Mouse (Mus musculus) embryonic facial prominence, embryonic 15.5 days (tissue): ENCODE data around the gene Klhl26. TPM values are rescaled to one million over a fixed set of nuclear protein-coding genes. Genes with fewer than 3 reads are reported as not detected.

Experiments
- ATAC-seq: fragments of 200-750 bp; cut with Nextera tagmentation; 2 replicates; pipeline ENCODE4 v1.8.0; 2017; ENCODE audit warnings: low read depth, moderate TSS enrichment; ENCODE audit not compliant: insufficient number of reproducible peaks, low FRiP score, low TSS enrichment
- H3K27ac ChIP-seq: fragments of 300-500 bp; sonication (generic); replicated peaks from 2 replicates; pipeline ENCODE4 v1.5.1; 2015; ENCODE audit warnings: mild to moderate bottlenecking, inconsistent platforms
- H3K27me3 ChIP-seq: fragments of 300-500 bp; sonication (generic); 2 replicates; pipeline ENCODE4 v1.6.1; 2015; ENCODE audit warnings: inconsistent platforms
- H3K36me3 ChIP-seq: fragments of 300-500 bp; sonication (generic); 2 replicates; pipeline ENCODE4 v1.6.1; 2015; ENCODE audit warnings: mild to moderate bottlenecking, inconsistent platforms
- H3K4me1 ChIP-seq: fragments of 300-500 bp; sonication (generic); 2 replicates; pipeline ENCODE4 v1.6.1; 2015; ENCODE audit warnings: inconsistent platforms
- H3K4me2 ChIP-seq: fragments of 300-500 bp; sonication (generic); replicated peaks from 2 replicates; pipeline ENCODE4 v1.6.1; 2015; ENCODE audit warnings: mild to moderate bottlenecking, inconsistent platforms
- H3K4me3 ChIP-seq: fragments of 300-500 bp; sonication (generic); replicated peaks from 2 replicates; pipeline ENCODE4 v1.5.1; 2015; ENCODE audit warnings: mild to moderate bottlenecking, inconsistent platforms
- H3K9ac ChIP-seq: fragments of 300-500 bp; sonication (generic); 2 replicates; pipeline ENCODE4 v1.6.1; 2015; ENCODE audit warnings: inconsistent platforms
- H3K9me3 ChIP-seq: fragments of 300-500 bp; sonication (generic); replicated peaks from 2 replicates; pipeline ENCODE4 v1.6.1; 2016; ENCODE audit warnings: inconsistent platforms
- WGBS: fragments of 180-500 bp; shearing (Covaris S2); methylation state at CpG from one replicate; pipeline ENCODE4 v1.1.7; 2015; 5-methylcytosine and 5-hydroxymethylcytosine counted together
- polyA plus RNA-seq: library from polyadenylated mRNA; unstranded; fragments of >200 nt; fragmentation: Nextera tagmentation; extraction: Ambion mirVana; gene quantifications from 2 replicates; pipeline ENCODE4 v1.2.1, GENCODE M21; 2015

The Klhl26 gene
- polyA plus RNA-seq, 1 experiment from 2014 or later: 28.1 TPM

DNA sequence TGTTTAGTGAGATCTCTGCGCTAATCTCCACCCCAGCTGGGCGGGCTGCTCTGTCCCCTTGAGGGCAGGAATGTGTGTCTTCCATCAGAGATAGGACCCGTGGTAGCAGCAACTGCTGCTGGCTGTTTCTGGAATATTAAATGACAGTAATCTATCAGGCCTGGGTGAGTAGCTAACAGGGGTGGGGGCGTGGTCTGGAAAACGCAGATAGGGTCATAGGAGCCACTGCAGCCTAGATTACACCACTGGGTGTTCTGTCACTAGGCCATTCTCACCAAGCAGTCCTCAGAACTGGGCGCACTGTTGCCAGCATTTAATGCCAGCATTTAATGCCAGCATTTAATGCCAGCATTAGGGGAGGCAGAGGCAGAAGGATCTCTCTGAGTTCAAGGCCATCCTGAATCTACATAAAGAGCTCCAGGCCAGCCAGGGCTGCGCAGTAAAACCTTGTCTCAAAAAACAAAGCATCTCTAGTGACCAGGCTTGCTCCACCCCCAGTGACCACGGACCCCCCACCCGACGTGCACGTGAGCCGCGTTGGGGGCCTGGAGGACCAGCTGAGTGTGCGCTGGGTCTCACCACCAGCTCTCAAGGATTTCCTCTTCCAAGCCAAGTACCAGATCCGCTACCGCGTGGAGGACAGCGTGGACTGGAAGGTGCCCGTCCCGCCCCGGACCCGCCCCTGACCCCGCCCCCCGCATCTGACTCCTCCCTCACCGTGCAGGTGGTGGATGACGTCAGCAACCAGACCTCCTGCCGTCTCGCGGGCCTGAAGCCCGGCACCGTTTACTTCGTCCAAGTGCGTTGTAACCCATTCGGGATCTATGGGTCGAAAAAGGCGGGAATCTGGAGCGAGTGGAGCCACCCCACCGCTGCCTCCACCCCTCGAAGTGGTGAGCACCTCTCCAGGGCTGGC, 23.9 kb upstream of the Klhl26 start:
- peak overlapping the region; percentile 7; the same call in 1 of the 2 replicates for H3K4me3 ChIP-seq

DNA sequence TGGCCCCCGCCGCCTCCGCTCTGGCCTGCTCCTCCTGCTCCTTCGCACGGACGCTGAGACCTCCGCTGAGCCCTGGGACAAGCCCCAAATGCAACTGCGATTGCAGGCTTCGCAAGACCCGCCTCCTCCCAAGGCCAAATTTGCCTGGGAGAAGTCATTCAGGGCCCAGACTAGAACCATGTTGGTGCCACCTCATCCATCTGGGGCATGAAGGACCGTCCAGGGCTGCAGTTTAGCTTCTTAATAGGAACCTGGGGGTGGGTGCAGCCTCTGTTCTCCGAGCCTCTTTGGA, 18.9 kb upstream of the Klhl26 start:
- no peak for ATAC-seq
- Histone ChIP-seq H3K36me3 (no peaks in the 10 kb centered on the region), H3K27ac (peak overlapping the region; percentile 85), H3K4me1 (peaks cover 80% of the 10 kb centered on the region), H3K9ac (0 out of 2 replicates have a peak overlapping the region, but pooled peaks have one; percentile 53), H3K9me3 (no peaks in the 10 kb centered on the region), H3K27me3 (peaks cover 73% of the 10 kb centered on the region), H3K4me3 (peak overlapping the region; percentile 52), H3K4me2 (peak overlapping the region; percentile 88)
- 10% methylated on average over 12 of the region's 12 CpGs for WGBS

More for the DNA sequence above, 23.9 kb upstream of the Klhl26 start:
- H3K9me3 ChIP-seq: no peaks in the 10 kb centered on the region
- WGBS: 15% methylated on average over 39 of the region's 39 CpGs
- peak overlapping the region; percentile 36 for H3K4me2 ChIP-seq
- no peak overlapping the region for H3K9ac ChIP-seq
- peaks cover 6% of the 10 kb centered on the region; the same call in 1 of the 2 replicates for H3K36me3 ChIP-seq
- ATAC-seq: no peak
- H3K4me1 ChIP-seq: peaks cover 80% of the 10 kb centered on the region
- no peak overlapping the region for H3K27ac ChIP-seq
- H3K27me3 ChIP-seq: peaks cover 46% of the 10 kb centered on the region

DNA sequence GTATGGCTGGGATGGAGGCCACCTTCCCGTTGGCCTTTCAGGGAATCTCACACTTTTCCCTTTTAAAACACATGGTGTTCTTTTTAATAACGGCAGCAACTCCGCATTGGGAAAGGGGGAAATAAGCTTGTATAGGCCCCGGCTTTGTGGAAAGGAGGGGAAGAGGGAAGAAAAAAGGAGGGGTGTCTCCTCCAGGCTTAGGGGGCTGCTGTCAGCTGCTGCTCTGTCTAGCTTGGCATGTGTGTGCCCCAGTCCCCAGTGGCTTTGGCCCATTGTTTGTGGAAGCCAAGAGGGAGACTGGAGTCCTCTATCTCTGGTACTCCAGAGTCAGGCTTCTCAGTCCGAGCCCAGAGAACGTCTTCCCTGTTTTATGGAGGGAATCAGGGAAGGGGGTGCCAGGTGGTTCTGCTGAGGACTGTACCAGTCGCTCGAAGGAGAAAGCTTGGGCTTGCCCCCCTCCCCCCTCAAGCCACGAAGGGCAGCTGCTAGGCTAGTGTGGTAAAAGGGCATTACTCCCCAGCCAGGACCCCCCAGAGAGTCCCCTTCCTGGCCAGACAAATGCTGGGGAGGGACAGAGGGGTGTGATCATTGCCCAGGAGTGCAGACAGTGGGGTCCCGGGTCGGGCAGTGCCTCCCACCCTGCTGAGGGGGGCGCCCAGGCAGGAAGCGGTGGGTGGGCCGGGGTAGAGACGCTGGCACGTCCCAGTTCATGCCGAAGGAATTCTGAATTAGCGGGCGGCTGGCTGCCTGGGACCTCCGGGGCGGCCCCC, 18.4 kb upstream of the Klhl26 start:
- peaks cover 75% of the 10 kb centered on the region for H3K27me3 ChIP-seq
- H3K4me1 ChIP-seq: peaks cover 80% of the 10 kb centered on the region
- peak overlapping the region; percentile 52 for H3K4me3 ChIP-seq
- H3K4me2 ChIP-seq: peak overlapping the region; percentile 88
- no peaks in the 10 kb centered on the region for H3K9me3 ChIP-seq
- 4% methylated on average over 18 of the region's 21 CpGs for WGBS
- no peaks in the 10 kb centered on the region for H3K36me3 ChIP-seq
- peak overlapping the region; percentile 85 for H3K27ac ChIP-seq
- H3K9ac ChIP-seq: peak overlapping the region; percentile 53; the same call in 1 of the 2 replicates
- peak; percentile 43; the same call in 1 of the 2 replicates for ATAC-seq

DNA sequence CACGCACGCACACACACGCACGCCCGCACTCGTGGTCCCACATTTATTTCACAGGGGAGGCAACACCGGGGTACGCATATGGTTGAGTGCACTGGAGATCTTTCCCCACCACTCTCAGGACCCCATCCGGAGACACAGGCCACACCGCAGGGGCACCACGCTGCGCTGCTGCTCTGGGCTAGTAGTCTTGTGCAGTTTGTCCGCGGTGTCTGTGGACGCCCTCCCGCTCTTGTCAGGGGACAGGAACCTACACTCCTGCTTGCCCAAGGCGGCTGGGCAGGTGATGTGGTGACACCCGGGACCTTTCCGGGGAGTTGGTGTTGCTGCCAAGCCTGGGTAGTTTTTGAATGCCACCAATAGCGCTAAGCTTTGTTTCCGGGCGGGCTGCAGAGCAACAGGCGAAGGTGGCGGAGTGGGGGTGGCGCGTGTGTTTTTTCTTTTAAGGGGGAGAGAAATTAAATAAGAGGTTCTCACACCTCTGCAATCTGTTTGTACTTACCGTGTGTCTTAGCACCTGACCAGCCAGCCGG, 17.7 kb upstream of the Klhl26 start:
- Histone ChIP-seq H3K4me2 (peak overlapping the region; percentile 88), H3K27me3 (peaks cover 75% of the 10 kb centered on the region), H3K9ac (peak overlapping the region; percentile 53), H3K4me1 (peaks cover 80% of the 10 kb centered on the region), H3K4me3 (peak overlapping the region; percentile 52), H3K27ac (peak overlapping the region; percentile 85), H3K36me3 (no peaks in the 10 kb centered on the region), H3K9me3 (no peaks in the 10 kb centered on the region)
- ATAC-seq: no peak
- 5% methylated on average over 28 of the region's 28 CpGs for WGBS

DNA sequence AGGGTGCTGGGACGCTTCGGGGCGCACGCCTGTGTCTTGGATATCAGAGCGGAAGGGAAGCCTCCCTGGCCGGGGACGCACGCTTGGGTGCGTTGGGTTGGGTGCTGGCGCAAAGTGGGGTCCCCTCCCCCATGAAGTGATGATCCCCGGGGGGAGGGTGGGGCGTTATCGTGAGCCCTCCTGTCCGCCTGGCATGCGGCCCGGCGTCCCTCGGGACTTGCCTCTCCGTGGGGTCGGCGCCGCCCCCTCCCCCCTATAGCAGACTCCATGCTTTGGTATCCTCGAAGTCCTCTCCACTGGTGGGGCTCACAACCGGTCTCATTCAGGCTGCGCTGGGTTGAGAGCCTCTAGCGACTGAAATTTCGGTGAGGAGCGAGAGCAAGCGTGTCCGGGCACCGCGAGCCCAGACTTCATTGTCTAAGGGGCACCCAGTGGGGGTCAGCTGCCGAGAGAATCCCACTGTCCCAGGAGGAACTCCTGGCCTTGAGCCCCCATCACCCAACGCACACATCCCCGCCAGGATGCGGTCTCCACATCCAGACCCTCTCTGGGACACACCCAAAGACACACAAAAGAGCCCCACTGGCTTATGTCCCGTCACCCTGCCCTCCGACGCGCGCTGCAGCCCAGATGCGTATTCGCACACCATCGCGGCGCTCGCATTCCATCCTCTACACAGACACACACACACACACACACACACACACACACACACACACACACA, 17.1 kb upstream of the Klhl26 start:
- peaks cover 81% of the 10 kb centered on the region for H3K27me3 ChIP-seq
- peak overlapping the region; percentile 53 for H3K9ac ChIP-seq
- H3K36me3 ChIP-seq: no peaks in the 10 kb centered on the region
- peak overlapping the region; percentile 88 for H3K4me2 ChIP-seq
- peaks cover 85% of the 10 kb centered on the region for H3K4me1 ChIP-seq
- peak overlapping the region; percentile 52 for H3K4me3 ChIP-seq
- WGBS: under 1% methylated on average over 47 of the region's 47 CpGs
- ATAC-seq: no peak
- peak overlapping the region; percentile 85 for H3K27ac ChIP-seq
- H3K9me3 ChIP-seq: no peaks in the 10 kb centered on the region

DNA sequence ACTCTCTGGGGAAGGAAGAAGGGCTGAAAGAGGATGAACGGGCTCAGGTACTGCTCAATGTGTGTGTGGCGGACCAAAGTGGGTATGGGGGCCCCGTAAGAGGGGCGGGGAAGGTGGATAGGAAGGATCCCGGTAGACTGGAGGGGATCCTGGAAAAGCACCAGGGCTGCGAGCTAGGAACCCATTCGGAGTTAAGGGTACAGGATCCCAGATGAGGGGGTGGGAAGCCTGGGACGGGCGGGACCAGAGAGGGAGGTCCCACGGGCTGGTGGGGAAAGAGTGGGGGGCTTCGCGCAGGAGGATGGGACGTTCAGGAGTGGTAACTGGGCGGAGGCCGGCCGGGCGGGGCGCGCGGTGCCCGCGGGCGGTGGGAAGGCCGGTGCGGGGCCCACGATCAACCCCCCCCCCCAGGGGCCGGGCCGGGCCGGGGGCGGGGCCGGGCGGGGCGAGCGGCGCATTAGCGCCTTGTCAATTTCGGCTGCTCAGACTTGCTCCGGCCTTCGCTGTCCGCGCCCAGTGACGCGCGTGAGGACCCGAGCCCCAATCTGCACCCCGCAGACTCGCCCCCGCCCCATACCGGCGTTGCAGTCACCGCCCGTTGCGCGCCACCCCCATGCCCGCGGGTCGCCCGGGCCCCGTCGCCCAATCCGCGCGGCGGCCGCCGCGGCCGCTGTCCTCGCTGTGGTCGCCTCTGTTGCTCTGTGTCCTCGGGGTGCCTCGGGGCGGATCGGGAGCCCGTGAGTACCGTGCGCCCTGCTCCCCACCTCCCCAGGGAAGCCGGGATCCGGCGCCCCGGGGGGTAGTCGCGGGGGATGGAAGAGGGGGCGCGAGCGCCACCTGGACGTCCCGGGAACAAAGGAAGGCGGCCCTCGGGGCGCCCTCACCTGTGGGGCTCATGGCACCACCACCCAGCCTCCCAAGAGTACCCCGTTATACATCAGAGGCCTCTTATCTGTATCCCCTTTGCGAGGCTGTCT, 16.2 kb upstream of the Klhl26 start, which contains the start of gene Crlf1:
Gene Crlf1, plus strand, starts transcription at position 495 of the 977 bp plus-strand sequence.
- Histone ChIP-seq H3K27ac (peak within 1 kb of the TSS; percentile 85), H3K27me3 (peaks cover 85% of the 10 kb centered on the region), H3K36me3 (no peaks in the 10 kb centered on the region), H3K9me3 (no peaks in the 10 kb centered on the region), H3K4me3 (peak within 1 kb of the TSS; percentile 52), H3K4me2 (peak within 1 kb of the TSS; percentile 88), H3K4me1 (peaks cover 89% of the 10 kb centered on the region), H3K9ac (peak within 1 kb of the TSS; percentile 53)
- ATAC-seq: peak; percentile 43; the same call in 1 of the 2 replicates
- under 1% methylated on average over 85 of the region's 93 CpGs for WGBS

DNA sequence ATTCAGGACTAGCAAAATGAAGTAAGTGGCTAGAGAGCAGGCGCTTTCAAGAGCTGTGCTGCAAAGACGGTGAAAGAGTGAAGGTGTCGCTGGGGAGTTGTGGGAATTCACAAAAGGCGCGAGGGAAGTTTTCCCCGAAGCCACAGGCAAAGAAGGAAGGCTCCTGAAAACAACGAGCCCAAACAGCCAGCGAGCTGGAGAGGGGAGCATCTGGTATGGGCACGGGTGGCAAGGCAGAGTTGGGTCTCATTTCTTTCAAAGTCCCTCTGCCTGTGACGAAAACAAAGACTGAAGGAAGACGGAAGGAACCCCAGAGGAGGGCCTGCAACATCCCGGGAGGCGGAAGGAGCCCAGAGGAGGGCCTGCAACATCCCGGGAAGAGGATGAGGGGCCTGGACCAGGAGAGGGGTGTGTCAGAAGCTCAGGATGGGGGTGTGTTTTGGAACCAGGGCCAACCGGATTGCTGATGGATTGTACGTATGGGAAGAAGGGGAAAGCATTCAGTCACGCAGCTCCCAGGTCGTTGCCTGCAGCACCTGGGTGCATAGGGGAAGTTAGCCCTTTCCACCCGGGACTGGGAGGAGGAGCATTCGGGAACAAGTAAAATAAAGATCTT, 14.2 kb upstream of the Klhl26 start:
- 0 out of 2 replicates have a peak overlapping the region, but pooled peaks have one; percentile 7 for H3K4me3 ChIP-seq
- peaks cover 89% of the 10 kb centered on the region for H3K4me1 ChIP-seq

DNA sequence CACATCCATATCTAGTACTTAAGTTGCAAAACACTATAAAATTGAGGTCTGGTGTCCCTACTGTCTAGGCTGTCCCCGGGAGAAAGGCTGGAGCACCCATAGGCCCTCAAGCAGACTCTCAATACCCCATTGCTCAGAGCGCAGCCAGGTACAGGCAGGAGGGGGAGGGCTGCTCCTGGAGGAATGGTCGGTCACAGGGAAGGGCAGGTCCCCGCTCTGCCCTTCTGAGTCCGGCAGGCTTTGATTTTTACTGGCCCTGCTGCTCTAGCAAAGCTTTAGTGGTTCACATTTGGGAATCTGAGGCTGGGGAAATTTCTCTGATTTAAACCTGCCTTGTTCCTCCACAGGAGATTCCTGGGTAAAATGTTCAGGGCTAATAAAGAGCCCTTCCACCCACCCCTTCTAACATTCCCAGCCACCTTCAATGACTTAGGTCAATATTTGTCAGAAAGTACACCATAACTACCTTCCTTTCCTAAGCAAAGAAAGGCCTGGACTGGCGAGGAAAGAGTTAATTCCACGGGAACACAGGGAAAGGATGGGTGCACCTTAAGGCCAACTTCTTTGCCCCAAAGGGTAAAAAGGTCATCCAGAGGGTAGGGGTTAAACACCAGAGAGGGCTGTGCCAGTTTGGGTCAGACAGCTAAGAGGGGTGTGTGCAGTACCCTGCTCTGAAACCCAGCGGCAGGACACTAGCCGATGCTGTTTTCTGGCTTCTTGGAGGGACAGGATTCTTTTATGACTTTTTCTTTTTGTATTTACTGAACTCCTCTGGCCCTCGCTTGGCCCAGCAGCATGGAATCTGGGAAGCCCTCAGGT, 13.5 kb upstream of the Klhl26 start:
- H3K9ac ChIP-seq: no peak overlapping the region
- ATAC-seq: no peak
- H3K4me2 ChIP-seq: peak overlapping the region; percentile 88
- peaks cover 92% of the 10 kb centered on the region for H3K27me3 ChIP-seq
- peak overlapping the region; percentile 36; the same call in 1 of the 2 replicates for H3K4me3 ChIP-seq
- H3K4me1 ChIP-seq: peaks cover 81% of the 10 kb centered on the region
- H3K27ac ChIP-seq: peak overlapping the region; percentile 51
- no peaks in the 10 kb centered on the region for H3K36me3 ChIP-seq
- H3K9me3 ChIP-seq: no peaks in the 10 kb centered on the region
- 31% methylated on average over 10 of the region's 10 CpGs for WGBS

More for the DNA sequence above, 14.2 kb upstream of the Klhl26 start:
- Histone ChIP-seq H3K9ac (no peak overlapping the region), H3K36me3 (no peaks in the 10 kb centered on the region), H3K27me3 (peaks cover 93% of the 10 kb centered on the region), H3K4me2 (peak overlapping the region; percentile 88), H3K27ac (peak overlapping the region; percentile 51), H3K9me3 (no peaks in the 10 kb centered on the region)
- ATAC-seq: no peak
- 7% methylated on average over 20 of the region's 20 CpGs for WGBS

DNA sequence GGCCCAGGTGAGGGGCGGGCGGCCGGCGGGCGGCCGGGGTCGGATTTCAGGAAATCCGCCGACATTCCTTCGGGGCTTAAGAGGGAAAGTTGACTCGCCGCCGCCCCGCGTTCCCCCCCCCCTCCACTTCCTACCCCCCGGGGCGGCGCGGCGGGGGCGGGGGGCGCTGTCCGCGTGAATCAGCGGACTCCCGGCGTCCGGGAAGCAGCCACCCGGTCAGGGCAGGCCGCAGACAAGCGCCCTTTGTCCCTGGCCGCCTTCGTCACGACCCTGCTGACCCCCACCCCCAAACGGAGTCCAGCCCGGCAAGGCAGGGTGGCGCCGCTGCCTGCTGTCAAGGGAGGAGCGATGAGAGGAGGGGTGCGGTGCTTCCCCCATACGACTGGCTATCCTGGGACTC, 12.8 kb upstream of the Klhl26 start:
- Histone ChIP-seq H3K4me2 (peak overlapping the region; percentile 65), H3K36me3 (no peaks in the 10 kb centered on the region), H3K9me3 (no peaks in the 10 kb centered on the region), H3K27ac (peak overlapping the region; percentile 39; the same call in 1 of the 2 replicates), H3K4me3 (peak overlapping the region; percentile 36), H3K9ac (0 out of 2 replicates have a peak overlapping the region, but pooled peaks have one; percentile 4), H3K27me3 (peaks cover 85% of the 10 kb centered on the region), H3K4me1 (peaks cover 74% of the 10 kb centered on the region)
- whole genome bisulfite sequencing: 2% methylated on average over 33 of the region's 41 CpGs
- no peak for ATAC-seq
